Mouse (Mus musculus) naive thymus-derived CD4-positive, alpha-beta T cell, adult 2 months (primary cell): ENCODE results near the gene Tacc2.
"Not testable (repeated sequence)": the region's sequence is repeated elsewhere in the genome, so short reads cannot be mapped to it uniquely, and the experiment has no call there.

Experiments used
- DNase-seq: peaks from one replicate; pipeline ENCODE4 v3.0.0-alpha.2; 2011; ENCODE audit warnings: low read depth

Tacc2 gene

GRCm38 (mm10) chr7:130572821-130573220 is 4.4 kb upstream of the Tacc2 start, which contains the start of gene Nsmce4a:
Gene Nsmce4a, minus strand, starts transcription at chr7:130573118.
- DNase-seq = no peak

- no peak for DNase-seq
These were observed 3.5 kb upstream of the Tacc2 start for GRCm38 (mm10) chr7:130573746-130574145.

- DNase-seq = no peak
These were observed 2.8 kb upstream of the Tacc2 start for GRCm38 (mm10) chr7:130574211-130574991.

- no peak for DNase-seq
These were observed 257 bp upstream of the Tacc2 start for GRCm38 (mm10) chr7:130576981-130577380.

- no peak for DNase-seq
These were observed 828 bp downstream of the Tacc2 start for GRCm38 (mm10) chr7:130578066-130578465.

DNA sequence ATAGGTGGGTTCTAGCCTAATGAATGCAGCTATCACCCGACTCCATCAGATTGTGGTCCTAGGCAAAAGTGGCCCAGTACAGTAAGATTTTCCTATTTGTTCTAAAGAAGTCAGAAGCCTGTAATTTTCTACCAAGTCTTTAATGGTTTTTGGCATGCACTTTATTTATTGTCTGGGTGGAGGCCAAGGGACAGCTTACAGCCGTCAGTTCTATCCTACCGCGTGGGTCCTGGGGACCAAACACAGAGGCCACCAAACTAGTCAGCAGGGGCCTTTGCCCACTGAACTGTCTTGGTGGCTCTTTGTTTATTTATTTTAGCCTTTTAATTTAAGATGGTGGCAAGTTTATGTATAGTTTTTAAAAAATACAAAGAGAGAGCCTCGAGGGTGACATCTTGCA is 1.4 kb downstream of the Tacc2 start:
- no peak for DNase-seq

GRCm38 (mm10) chr7:130586521-130587072 is 9.4 kb downstream of the Tacc2 start:
- DNase-seq = no peak

- DNase-seq = no peak
These were observed 13.0 kb downstream of the Tacc2 start for GRCm38 (mm10) chr7:130590081-130590828.

- DNase-seq = peak; percentile 10
These were observed 13.7 kb downstream of the Tacc2 start for GRCm38 (mm10) chr7:130590845-130591437.

DNA sequence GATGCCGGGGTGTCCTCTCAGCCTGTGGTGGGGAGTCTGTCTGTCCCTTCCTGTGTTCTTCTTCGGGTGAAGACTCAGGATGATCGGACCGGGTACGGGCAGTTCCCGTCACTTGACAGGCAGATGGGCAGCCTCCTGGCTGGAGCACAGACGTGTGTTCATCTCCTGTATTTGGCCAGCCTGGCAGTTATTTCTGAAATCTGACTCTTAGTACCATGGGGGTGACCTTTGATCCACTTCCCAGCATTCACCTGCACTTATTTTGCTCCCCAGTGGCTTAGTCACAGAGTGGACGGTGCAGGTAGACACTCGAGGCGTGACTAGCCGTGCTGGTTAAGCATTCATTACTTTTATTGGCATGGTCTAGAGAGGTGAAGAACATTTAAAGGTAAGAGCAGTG is 15.7 kb downstream of the Tacc2 start:
- not testable (repeated sequence) for DNase-seq

- DNase-seq = not testable (repeated sequence)
These were observed 16.4 kb downstream of the Tacc2 start for GRCm38 (mm10) chr7:130593375-130594239.

DNA sequence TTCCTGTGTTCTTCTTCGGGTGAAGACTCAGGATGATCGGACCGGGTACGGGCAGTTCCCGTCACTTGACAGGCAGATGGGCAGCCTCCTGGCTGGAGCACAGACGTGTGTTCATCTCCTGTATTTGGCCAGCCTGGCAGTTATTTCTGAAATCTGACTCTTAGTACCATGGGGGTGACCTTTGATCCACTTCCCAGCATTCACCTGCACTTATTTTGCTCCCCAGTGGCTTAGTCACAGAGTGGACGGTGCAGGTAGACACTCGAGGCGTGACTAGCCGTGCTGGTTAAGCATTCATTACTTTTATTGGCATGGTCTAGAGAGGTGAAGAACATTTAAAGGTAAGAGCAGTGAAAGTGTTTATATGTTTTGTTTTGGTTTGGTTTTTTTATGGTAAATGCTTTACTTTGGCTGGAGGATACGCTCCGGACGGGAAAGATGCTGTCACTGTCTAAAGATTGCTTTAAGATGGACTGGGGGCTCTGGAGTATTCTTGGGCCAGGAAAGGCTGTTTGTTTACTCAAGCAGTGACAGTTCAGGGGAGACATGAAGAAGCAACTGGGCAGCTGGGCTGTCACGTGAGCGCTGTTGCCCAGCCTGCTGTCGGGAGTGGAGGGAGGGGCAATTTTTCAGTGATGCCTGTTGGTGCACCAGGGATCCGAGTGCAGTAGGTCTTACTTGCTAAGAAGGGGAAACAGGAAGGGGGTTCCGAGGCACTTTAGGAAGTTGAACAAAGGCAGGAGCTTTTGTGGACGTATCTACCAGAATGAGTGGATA is 19.0 kb downstream of the Tacc2 start:
- not testable (repeated sequence) for DNase-seq

DNA sequence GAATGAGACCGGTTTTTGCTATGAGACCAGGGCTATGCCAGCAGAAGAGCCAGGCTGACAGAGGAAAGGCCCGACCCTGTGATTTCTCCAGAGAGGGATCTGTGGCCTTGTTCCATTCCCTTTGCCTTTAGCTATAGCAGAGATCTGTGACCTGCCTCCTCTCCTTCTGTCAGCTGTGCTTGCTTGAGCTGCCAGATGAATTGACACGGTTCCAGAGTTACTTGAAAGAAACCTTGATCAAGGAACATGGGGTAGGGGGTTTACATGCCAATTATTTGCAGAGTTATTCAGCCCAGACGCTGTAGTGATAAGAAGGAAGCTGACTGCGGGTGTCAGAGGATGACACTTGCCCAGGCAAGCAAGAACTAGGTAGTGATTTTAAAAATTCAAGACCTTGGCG is 20.3 kb downstream of the Tacc2 start:
- DNase-seq = no peak

- DNase-seq = no peak
These were observed 22.8 kb downstream of the Tacc2 start for GRCm38 (mm10) chr7:130600074-130600473.

- DNase-seq = no peak
These were observed 23.3 kb downstream of the Tacc2 start for GRCm38 (mm10) chr7:130600546-130600945.

GRCm38 (mm10) chr7:130602804-130603203 is 25.6 kb downstream of the Tacc2 start:
- DNase-seq = no peak

- no peak for DNase-seq
These were observed 26.3 kb downstream of the Tacc2 start for GRCm38 (mm10) chr7:130603556-130603955.

GRCm38 (mm10) chr7:130604390-130604789 is 27.2 kb downstream of the Tacc2 start:
- DNase-seq = no peak

DNA sequence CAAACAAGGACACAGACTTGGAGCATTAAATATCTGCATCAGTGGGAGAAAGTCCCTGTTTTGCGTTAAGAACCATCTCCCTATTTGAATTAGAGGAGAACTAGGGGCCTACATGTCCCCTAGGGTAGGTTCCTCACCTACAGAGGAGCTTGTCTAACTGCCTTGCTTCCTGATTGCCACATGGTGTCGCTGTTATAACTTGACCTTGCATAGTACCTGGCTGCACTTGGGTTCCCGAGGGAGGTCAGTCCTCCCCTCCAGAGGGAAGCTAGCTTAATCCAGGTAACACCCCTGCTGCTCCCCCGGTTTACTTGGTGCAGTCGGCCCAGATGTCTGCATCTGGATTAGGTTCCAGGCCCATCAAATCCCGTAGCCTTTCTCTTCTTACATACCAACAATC is 27.9 kb downstream of the Tacc2 start:
- DNase-seq = peak; percentile 53

DNA sequence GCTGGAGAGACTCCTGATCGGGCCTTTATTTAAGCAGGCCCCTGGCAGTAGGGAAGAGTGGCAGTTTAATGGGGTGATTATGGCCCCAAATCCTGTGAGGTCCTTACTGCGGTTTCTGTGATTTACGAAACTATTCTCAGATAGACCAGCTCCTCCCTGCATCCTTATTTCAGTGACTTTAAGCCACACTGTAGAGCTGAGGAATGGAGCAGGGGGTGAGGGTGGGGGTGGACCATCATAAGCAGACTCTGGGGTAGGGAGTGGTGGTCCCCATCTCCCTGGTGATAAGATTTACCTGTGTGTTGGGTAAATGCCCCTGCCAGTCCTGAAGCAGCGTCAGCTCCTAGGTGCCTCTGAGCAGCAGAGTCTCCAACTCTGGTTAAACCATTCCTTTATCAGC is 29.7 kb downstream of the Tacc2 start:
- DNase-seq = no peak

GRCm38 (mm10) chr7:130613973-130614372 is 36.7 kb downstream of the Tacc2 start:
- no peak for DNase-seq
